Mouse (Mus musculus): ENCODE measurements around the gene Ccdc40.

DNA sequence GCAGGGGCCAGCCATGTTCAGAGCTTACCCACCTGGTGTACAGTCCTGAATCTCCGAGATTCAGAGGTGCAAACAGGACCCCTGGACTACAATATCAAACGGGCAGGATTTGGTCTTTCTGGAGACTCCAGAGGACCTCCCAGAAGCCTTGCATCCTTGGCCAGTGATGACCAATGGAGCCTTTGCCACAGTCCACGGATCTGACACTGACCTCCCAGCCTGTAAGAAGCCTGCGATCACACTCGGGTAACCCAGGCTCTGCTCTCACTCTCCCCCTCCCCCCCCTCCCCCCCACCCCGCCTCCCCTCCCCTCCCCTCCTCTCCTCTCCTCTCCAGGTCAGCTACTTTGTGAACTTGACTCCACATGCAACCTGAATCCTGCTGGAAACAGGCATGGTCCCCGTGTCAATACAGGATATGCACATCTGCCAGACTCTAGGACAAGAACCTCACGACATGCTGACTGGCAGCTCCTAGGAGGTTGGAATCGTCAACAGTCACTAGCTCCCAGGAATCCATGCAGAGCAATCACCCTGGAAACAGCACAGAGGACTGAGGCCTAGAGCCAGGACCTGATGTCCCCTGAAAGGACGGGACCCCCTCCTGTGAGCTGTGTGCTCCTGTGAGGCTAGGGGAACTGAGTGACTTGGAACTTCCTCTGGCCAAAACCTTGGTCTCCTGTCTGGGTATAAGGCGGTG is 6.4 kb upstream of the Ccdc40 start:
- TF ChIP-seq CTCF (IDR thresholded peaks at IDR 0.05; ENCODE audit: borderline replicate concordance, insufficient read depth, low read length), result no peak
- no peak for TF ChIP-seq POLR2A (IDR thresholded peaks at IDR 0.05; ENCODE audit: low read depth, low read length)
